Mouse (Mus musculus) liver, embryonic 14.5 days (tissue): ENCODE data around the gene Sox21. TPM values are rescaled to one million over a fixed set of nuclear protein-coding genes. Genes with fewer than 3 reads are reported as not detected.

Source experiments
- ATAC-seq: fragments of 200-750 bp; cut with Nextera tagmentation; 2 replicates; pipeline ENCODE4 v1.8.0; 2017; ENCODE audit warnings: moderate number of reproducible peaks, mild to moderate bottlenecking, moderate library complexity; ENCODE audit not compliant: insufficient read depth
- DNase-seq, 3 experiments: peaks; one replicate each; pipeline ENCODE4 v3.0.0-alpha.2; 2012 to 2013; ENCODE audit warnings: low read depth in 3 of 3, low spot score in 3 of 3
- H3K27ac ChIP-seq: fragments of 300-500 bp; sonication (generic); 2 replicates; pipeline ENCODE4 v1.5.1; 2014; ENCODE audit warnings: moderate library complexity, mild to moderate bottlenecking, control low read depth, inconsistent platforms
- H3K27me3 ChIP-seq: fragments of 300-500 bp; sonication (generic); 2 replicates; pipeline ENCODE4 v1.6.1; 2014; ENCODE audit warnings: mild to moderate bottlenecking, low read length, moderate library complexity; ENCODE audit not compliant: control insufficient read depth, insufficient read depth
- H3K36me3 ChIP-seq: fragments of 300-500 bp; sonication (generic); replicated peaks from 2 replicates; pipeline ENCODE4 v1.6.1; 2014; ENCODE audit warnings: low read depth; ENCODE audit not compliant: control insufficient read depth, insufficient read depth
- H3K4me1 ChIP-seq, 2 experiments: fragments of 200-500 bp in 1 of 2; fragments of 300-500 bp in 1 of 2; sonication (generic) in 1 of 2; replicated peaks; 2 replicates each; pipeline ENCODE4 v1.6.1; 2012 to 2014; ENCODE audit warnings: antibody characterized with exemption in 1 of 2, inconsistent platforms in 1 of 2, low read length in 1 of 2; ENCODE audit not compliant: control insufficient read depth in 2 of 2, insufficient read depth in 2 of 2
- H3K4me2 ChIP-seq: fragments of 300-500 bp; sonication (generic); 2 replicates; pipeline ENCODE4 v1.6.1; 2014; ENCODE audit warnings: low read depth, mild to moderate bottlenecking, control low read depth, moderate library complexity
- H3K4me3 ChIP-seq, 2 experiments: fragments of 200-500 bp in 1 of 2; fragments of 300-500 bp in 1 of 2; sonication (generic) in 1 of 2; 2 replicates each; pipeline ENCODE4 v1.5.1; 2012 to 2014; ENCODE audit warnings: low read depth in 2 of 2, low read length in 2 of 2, mild to moderate bottlenecking in 2 of 2, control low read depth in 1 of 2, inconsistent platforms in 1 of 2, moderate library complexity in 1 of 2; ENCODE audit not compliant: insufficient read depth in 1 of 2
- H3K9ac ChIP-seq: fragments of 300-500 bp; sonication (generic); replicated peaks from 2 replicates; pipeline ENCODE4 v1.6.1; 2014; ENCODE audit warnings: mild to moderate bottlenecking, control low read depth, moderate library complexity
- H3K9me3 ChIP-seq: fragments of 300-500 bp; sonication (generic); 2 replicates; pipeline ENCODE4 v1.6.1; 2016; ENCODE audit warnings: low read length, mixed read lengths; ENCODE audit not compliant: control insufficient read depth
- CTCF ChIP-seq: IDR thresholded peaks from 2 replicates; pipeline ENCODE4 v1.5.1; 2016; ENCODE audit warnings: antibody characterized with exemption, low read depth, control low read depth
- EP300 ChIP-seq: IDR thresholded peaks from 2 replicates; pipeline ENCODE4 v1.6.1; 2016; ENCODE audit warnings: antibody characterized with exemption, low read depth
- WGBS: fragments of 180-500 bp; shearing (Covaris S2); extraction: QIAGEN DNeasy Blood & Tissue Kit; methylation state at CpG from one replicate; pipeline ENCODE4 v1.1.7; 2014; ENCODE audit not compliant: insufficient replicate concordance; 5-methylcytosine and 5-hydroxymethylcytosine counted together
- polyA plus RNA-seq, 2 experiments: library from polyadenylated mRNA; depleted of rRNA in 1 of 2; stranded (reverse) in 1 of 2; unstranded in 1 of 2; fragments of >200 nt; fragmentation: Nextera tagmentation in 1 of 2; extraction: Ambion mirVana in 1 of 2; gene quantifications; 2 replicates each; pipeline versions ENCODE4 v1.2.1 to v1.2.3; 2012 to 2014

The Sox21 gene
- polyA plus RNA-seq, 2 experiments, result not detected

DNA sequence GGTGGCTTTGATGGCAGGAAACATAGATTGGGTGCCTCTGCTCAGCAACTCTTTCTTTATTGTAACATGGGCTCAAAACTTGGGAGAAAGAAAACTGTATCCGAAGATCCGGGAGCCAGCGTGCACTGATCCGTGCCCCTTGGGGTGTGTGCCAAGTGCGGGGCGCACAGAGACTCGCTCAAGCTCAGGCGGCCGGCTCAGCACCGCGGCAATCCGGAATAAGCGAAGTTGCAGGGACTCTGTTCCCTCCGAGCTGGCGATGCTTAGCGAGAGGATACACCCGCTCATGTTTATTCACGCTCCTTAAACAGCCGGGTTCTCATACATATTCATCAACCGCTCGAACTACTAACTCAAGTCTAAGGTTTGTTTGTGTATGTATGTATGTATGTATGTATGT, 10.9 kb downstream of the Sox21 start:
- Histone ChIP-seq H3K4me1 (no peaks in the 10 kb centered on the region), H3K36me3 (no peaks in the 10 kb centered on the region), H3K4me3 (no peak overlapping the region), H3K4me2 (no peak overlapping the region), H3K27ac (no peak overlapping the region), H3K9ac (no peak overlapping the region), H3K9me3 (no peaks in the 10 kb centered on the region), H3K27me3 (peaks cover 74% of the 10 kb centered on the region)
- WGBS, result 2% methylated on average over 21 of the region's 21 CpGs
- no peak for TF ChIP-seq EP300
- TF ChIP-seq CTCF, result no peak
- DNase-seq (no peak), ATAC-seq (no peak)

- Histone ChIP-seq H3K36me3 (no peaks in the 10 kb centered on the region), H3K9ac (no peak overlapping the region), H3K27ac (no peak overlapping the region), H3K27me3 (peaks cover 67% of the 10 kb centered on the region), H3K4me2 (no peak overlapping the region), H3K9me3 (no peaks in the 10 kb centered on the region), H3K4me3 (no peak overlapping the region), H3K4me1 (no peaks in the 10 kb centered on the region)
- no peak for TF ChIP-seq CTCF
- TF ChIP-seq EP300, result no peak
- 15% methylated on average over 16 of the region's 16 CpGs for WGBS
- DNase-seq (no peak), ATAC-seq (no peak)
Measured at GRCm38 (mm10) chr14:118225061-118225743, 11.6 kb downstream of the Sox21 start.

GRCm38 (mm10) chr14:118220885-118221284, 15.9 kb downstream of the Sox21 start:
- TF ChIP-seq EP300, result no peak
- peak; percentile 34; the same call in 1 of the 2 replicates for TF ChIP-seq CTCF
- no peak overlapping the region for H3K4me2 ChIP-seq
- no peaks in the 10 kb centered on the region for H3K4me1 ChIP-seq
- DNase-seq, result no peak
- peaks cover 24% of the 10 kb centered on the region for H3K27me3 ChIP-seq
- 50% methylated on average over 1 of the region's 1 CpGs for WGBS
- no peak overlapping the region for H3K4me3 ChIP-seq
- H3K36me3 ChIP-seq, result no peaks in the 10 kb centered on the region
- no peak for ATAC-seq
- H3K9ac ChIP-seq, result no peak overlapping the region
- H3K9me3 ChIP-seq, result no peaks in the 10 kb centered on the region
- H3K27ac ChIP-seq, result no peak overlapping the region

DNA sequence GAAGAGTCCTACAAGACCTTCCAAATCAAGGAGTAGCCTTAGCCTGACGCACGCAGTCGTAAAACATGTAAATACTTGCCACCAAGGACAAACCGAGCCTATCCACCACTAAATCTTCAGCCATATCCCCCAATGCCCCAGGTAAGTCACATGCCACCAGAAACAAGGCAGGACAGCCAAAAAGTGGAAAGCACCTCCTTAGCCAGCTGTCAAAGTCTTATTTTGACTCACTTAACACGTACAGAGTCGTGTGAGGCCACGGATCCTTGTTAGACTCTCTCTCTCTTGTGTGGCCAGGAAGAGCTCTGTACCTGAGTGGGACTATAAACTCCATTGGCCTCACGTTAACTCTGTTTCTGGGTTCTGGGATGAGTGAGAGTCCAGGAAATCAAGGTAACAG, 20.0 kb downstream of the Sox21 start:
- no peak overlapping the region for H3K9ac ChIP-seq
- WGBS, result 69% methylated on average over 8 of the region's 8 CpGs
- no peaks in the 10 kb centered on the region for H3K27me3 ChIP-seq
- ATAC-seq (no peak), DNase-seq (no peak)
- no peaks in the 10 kb centered on the region for H3K4me1 ChIP-seq
- no peaks in the 10 kb centered on the region for H3K9me3 ChIP-seq
- no peak overlapping the region for H3K4me2 ChIP-seq
- no peak overlapping the region for H3K27ac ChIP-seq
- TF ChIP-seq CTCF, result no peak
- no peak for TF ChIP-seq EP300
- no peak overlapping the region for H3K4me3 ChIP-seq
- H3K36me3 ChIP-seq, result no peaks in the 10 kb centered on the region

DNA sequence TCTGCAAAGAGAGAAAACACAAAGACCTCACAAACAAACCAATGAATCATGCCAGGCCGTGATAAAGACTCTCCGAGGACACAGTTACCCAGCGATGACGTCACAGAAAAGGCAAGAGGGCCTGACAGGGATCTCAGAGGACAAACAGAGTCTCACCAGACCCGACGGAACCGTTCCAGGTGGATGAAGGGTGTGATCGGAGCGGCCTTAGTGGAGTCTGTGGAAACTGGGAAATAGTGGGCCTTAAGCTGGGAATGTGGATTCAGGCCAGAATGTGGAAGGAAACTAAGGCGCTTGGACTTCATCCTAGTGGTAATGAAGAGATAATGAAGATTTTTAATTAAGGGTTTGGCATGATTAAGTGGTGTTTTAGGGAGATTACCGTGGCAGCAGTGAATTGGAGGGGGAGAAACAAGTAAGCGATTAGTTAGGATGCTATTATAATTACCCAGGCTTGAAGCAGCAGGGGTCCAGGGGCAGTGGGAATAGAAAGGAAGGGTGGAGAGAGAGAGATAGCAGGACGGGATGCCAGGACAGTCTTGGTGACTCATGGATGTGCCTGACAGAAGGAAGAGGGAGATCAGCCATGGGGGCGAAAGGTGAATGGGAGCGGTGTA, 24.5 kb downstream of the Sox21 start:
- H3K27me3 ChIP-seq, result no peaks in the 10 kb centered on the region
- TF ChIP-seq CTCF, result no peak
- no peak for TF ChIP-seq EP300
- H3K4me1 ChIP-seq, result no peaks in the 10 kb centered on the region
- WGBS, result 65% methylated on average over 15 of the region's 15 CpGs
- H3K36me3 ChIP-seq, result no peaks in the 10 kb centered on the region
- H3K9me3 ChIP-seq, result no peaks in the 10 kb centered on the region
- H3K4me3 ChIP-seq, result no peak overlapping the region
- H3K27ac ChIP-seq, result no peak overlapping the region
- H3K9ac ChIP-seq, result no peak overlapping the region
- DNase-seq, result no peak
- no peak for ATAC-seq
- no peak overlapping the region for H3K4me2 ChIP-seq
